ENCODE assay signal across 9 mouse cellular contexts in genomic region chr12:98741011-98741501, GRCm38 (mm10). TPM values are rescaled to one million over a fixed set of nuclear protein-coding genes. Genes with fewer than 3 reads are reported as not detected.
DNase-seq lines count a peak whose midpoint lies in the region; ATAC-seq and TF ChIP-seq lines count a peak whose summit lies in the region.
"Had no signal": no experiment of that assay in that cellular context is flagged by ENCODE, and none has a peak within 500 bp of the region (broad histone marks: within the 10 kb centered on the region; RNA-seq: fewer than 3 reads in every experiment).

No protein-coding gene starts in this region.

- DNase-seq in lung, postnatal 25 days (ENCODE audit: low spot score), result no peak
- peak; percentile 33 for DNase-seq in heart, postnatal 4 days
- DNase-seq in embryo, embryonic 9.5 days (ENCODE audit: extremely low spot score), result no peak
- no peak for DNase-seq in urinary bladder, adult 2 months (ENCODE audit: low spot score)

- no peak overlapping the region for H3ac ChIP-seq in myocyte (ENCODE audit: control insufficient read depth, insufficient read length)

- no peak overlapping the region for H3K9ac ChIP-seq in forebrain, embryonic 12.5 days
- no peak overlapping the region for H3K9ac ChIP-seq in forebrain, embryonic 16.5 days (replicated peaks; ENCODE audit: low read depth, low read length)
- H3K9ac ChIP-seq in lung, embryonic 15.5 days, result no peak overlapping the region
- H3K9ac ChIP-seq: kidney, embryonic 15.5 days had no signal

- no peaks in the 10 kb centered on the region for H3K9me3 ChIP-seq in forebrain, embryonic 12.5 days
- no peaks in the 10 kb centered on the region for H3K9me3 ChIP-seq in forebrain, embryonic 16.5 days (ENCODE audit: control insufficient read depth, low read length)
- no peaks in the 10 kb centered on the region for H3K9me3 ChIP-seq in lung, embryonic 15.5 days
- H3K9me3 ChIP-seq: kidney, embryonic 15.5 days had no signal

- peaks cover 16% of the 10 kb centered on the region for H3K27me3 ChIP-seq in forebrain, embryonic 12.5 days
- H3K27me3 ChIP-seq in forebrain, embryonic 16.5 days (replicated peaks; ENCODE audit: control insufficient read depth, insufficient read depth, low read length), result no peaks in the 10 kb centered on the region
- no peaks in the 10 kb centered on the region for H3K27me3 ChIP-seq in lung, embryonic 15.5 days
- H3K27me3 ChIP-seq in myocyte (ENCODE audit: control insufficient read depth, insufficient read depth, insufficient read length), result no peaks in the 10 kb centered on the region

- TF ChIP-seq POLR2A in myocyte (IDR thresholded peaks at IDR 0.05; ENCODE audit: insufficient read length, low read depth), result no peak

- no peak overlapping the region for H3K4me3 ChIP-seq in forebrain, embryonic 12.5 days (replicated peaks)
- H3K4me3 ChIP-seq in forebrain, embryonic 16.5 days (replicated peaks; ENCODE audit: low read length), result no peak overlapping the region
- no peak overlapping the region for H3K4me3 ChIP-seq in lung, embryonic 15.5 days
- H3K4me3 ChIP-seq in myocyte, result no peak overlapping the region
- H3K4me3 ChIP-seq: kidney, embryonic 15.5 days had no signal

- H3K4me2 ChIP-seq in forebrain, embryonic 12.5 days, result no peak overlapping the region
- no peak overlapping the region for H3K4me2 ChIP-seq in forebrain, embryonic 16.5 days (ENCODE audit: low read length)
- H3K4me2 ChIP-seq in lung, embryonic 15.5 days, result no peak overlapping the region
- H3K4me2 ChIP-seq in myocyte (ENCODE audit: low read depth), result peak overlapping the region; percentile 2
- H3K4me2 ChIP-seq: kidney, embryonic 15.5 days had no signal

- H3K4me1 ChIP-seq in forebrain, embryonic 12.5 days, result peaks cover 11% of the 10 kb centered on the region
- peaks cover 8% of the 10 kb centered on the region for H3K4me1 ChIP-seq in forebrain, embryonic 16.5 days (replicated peaks; ENCODE audit: control insufficient read depth, insufficient read depth, low read length)
- H3K4me1 ChIP-seq in lung, embryonic 15.5 days, result peaks cover 23% of the 10 kb centered on the region

- H3K27ac ChIP-seq in forebrain, embryonic 12.5 days, result no peak overlapping the region
- H3K27ac ChIP-seq in forebrain, embryonic 16.5 days (ENCODE audit: low read length), result no peak overlapping the region
- peak overlapping the region; percentile 77 for H3K27ac ChIP-seq in lung, embryonic 15.5 days
- H3K27ac ChIP-seq: kidney, embryonic 15.5 days had no signal

- peak; percentile 7; the same call in 1 of the 2 replicates for ATAC-seq in forebrain, embryonic 12.5 days (ENCODE audit: low FRiP score)
- no peak; the same call in 1 of the 2 replicates for ATAC-seq in forebrain, embryonic 16.5 days
- ATAC-seq in lung, embryonic 15.5 days (ENCODE audit: borderline replicate concordance, extremely low read depth, low FRiP score, low TSS enrichment), result peak; percentile 53; the same call in 1 of the 2 replicates

- H3K36me3 ChIP-seq in forebrain, embryonic 12.5 days (replicated peaks), result no peaks in the 10 kb centered on the region
- no peaks in the 10 kb centered on the region for H3K36me3 ChIP-seq in forebrain, embryonic 16.5 days (ENCODE audit: control insufficient read depth, insufficient read depth)
- no peaks in the 10 kb centered on the region for H3K36me3 ChIP-seq in lung, embryonic 15.5 days
- H3K36me3 ChIP-seq in myocyte (ENCODE audit: control insufficient read depth, insufficient read depth), result no peaks in the 10 kb centered on the region
- H3K36me3 ChIP-seq: kidney, embryonic 15.5 days had no signal

- H3K79me2 ChIP-seq in myocyte (ENCODE audit: control insufficient read depth, insufficient read depth), result peaks cover 11% of the 10 kb centered on the region

- WGBS in forebrain, embryonic 12.5 days, result 51% methylated on average over 3 of the region's 3 CpGs
- WGBS in forebrain, embryonic 16.5 days, result 24% methylated on average over 3 of the region's 3 CpGs
- WGBS in lung, embryonic 15.5 days, result 38% methylated on average over 3 of the region's 3 CpGs

TF ChIP-seq in myocyte, 11 proteins besides CTCF, POLR2A, EP300 and RAD21:
- TF ChIP-seq TCF3 (IDR thresholded peaks at IDR 0.05; ENCODE audit: insufficient read length, low read depth), result no peak
- TF ChIP-seq USF1 (IDR thresholded peaks at IDR 0.05; ENCODE audit: low read depth), result no peak
- no peak for TF ChIP-seq E2F4 (IDR thresholded peaks at IDR 0.05; ENCODE audit: insufficient read depth)
- TF ChIP-seq MYOG (IDR thresholded peaks at IDR 0.05; ENCODE audit: control insufficient read depth in 1 of 3, insufficient read depth in 1 of 3, insufficient read length in 2 of 3, low read depth in 2 of 3), result no peak
- TF ChIP-seq MYOD1 (IDR thresholded peaks at IDR 0.05; ENCODE audit: control insufficient read depth in 1 of 3, insufficient read length in 2 of 3, low read depth in 2 of 3), result no peak
- no peak for TF ChIP-seq MAX (IDR thresholded peaks at IDR 0.05; ENCODE audit: low read depth)
- no peak for TF ChIP-seq POLR2AphosphoS2 (IDR thresholded peaks at IDR 0.05; ENCODE audit: insufficient read length, low read depth)
- no peak for TF ChIP-seq CEBPB (IDR thresholded peaks at IDR 0.05; ENCODE audit: insufficient read depth, poor library complexity, severe bottlenecking)
- no peak for TF ChIP-seq REST (IDR thresholded peaks at IDR 0.05; ENCODE audit: insufficient read depth, insufficient read length)
- no peak for TF ChIP-seq SRF (IDR thresholded peaks at IDR 0.05; ENCODE audit: control insufficient read depth, insufficient read length, low read depth)
- no peak for TF ChIP-seq TCF12 (IDR thresholded peaks at IDR 0.05; ENCODE audit: insufficient read depth, poor library complexity, severe bottlenecking)

RNA-seq across cellular contexts. Expression of gene Ptpn21, which starts 3.9 kb away (rescaled TPM):
- polyA plus RNA-seq in forebrain, embryonic 12.5 days (2016; fragmentation: Nextera tagmentation; extraction: Ambion mirVana), result 8.6 and 9.8 TPM in 2 replicates
- 5.4 and 5.5 TPM in 2 replicates for polyA plus RNA-seq in forebrain, embryonic 16.5 days (2015; fragmentation: Nextera tagmentation; extraction: Ambion mirVana)
- 9.6 and 11.6 TPM in 2 replicates for polyA plus RNA-seq in lung, embryonic 15.5 days (2015; fragmentation: Nextera tagmentation; extraction: Ambion mirVana)
- 10 to 100 TPM; 31.1 to 35.9 TPM for total RNA-seq in heart, postnatal 4 days (2021)
- 30.1 TPM for polyA plus RNA-seq in myocyte (2012; fragmentation: generic; extraction: Trizol)
- 22.1 and 25.3 TPM in 2 replicates for polyA plus RNA-seq in urinary bladder, adult 2 months (2012; rRNA removed)

RNA-seq across cellular contexts. Expression of gene Zc3h14, which starts 5.7 kb away (rescaled TPM):
- polyA plus RNA-seq in forebrain, embryonic 12.5 days (2016; fragmentation: Nextera tagmentation; extraction: Ambion mirVana), result 156 and 160 TPM in 2 replicates
- polyA plus RNA-seq in forebrain, embryonic 16.5 days (2015; fragmentation: Nextera tagmentation; extraction: Ambion mirVana), result 127 and 136 TPM in 2 replicates
- 127 and 128 TPM in 2 replicates for polyA plus RNA-seq in lung, embryonic 15.5 days (2015; fragmentation: Nextera tagmentation; extraction: Ambion mirVana)
- total RNA-seq in heart, postnatal 4 days (2021), result 10 to 100 TPM; 83.9 to 87.2 TPM
- 35.9 TPM for polyA plus RNA-seq in myocyte (2012; fragmentation: generic; extraction: Trizol)
- polyA plus RNA-seq in urinary bladder, adult 2 months (2012; rRNA removed), result 72.8 and 84.4 TPM in 2 replicates
